Mouse (Mus musculus) adrenal gland, adult (tissue): ENCODE measurements around the gene Pf4.

Source experiments
- DNase-seq, 2 experiments: peaks; one replicate each; pipeline ENCODE4 v3.0.0; 2022 to 2023; ENCODE audit warnings: low spot score in 1 of 2; ENCODE audit not compliant: inconsistent age in 2 of 2

Pf4 gene

DNA sequence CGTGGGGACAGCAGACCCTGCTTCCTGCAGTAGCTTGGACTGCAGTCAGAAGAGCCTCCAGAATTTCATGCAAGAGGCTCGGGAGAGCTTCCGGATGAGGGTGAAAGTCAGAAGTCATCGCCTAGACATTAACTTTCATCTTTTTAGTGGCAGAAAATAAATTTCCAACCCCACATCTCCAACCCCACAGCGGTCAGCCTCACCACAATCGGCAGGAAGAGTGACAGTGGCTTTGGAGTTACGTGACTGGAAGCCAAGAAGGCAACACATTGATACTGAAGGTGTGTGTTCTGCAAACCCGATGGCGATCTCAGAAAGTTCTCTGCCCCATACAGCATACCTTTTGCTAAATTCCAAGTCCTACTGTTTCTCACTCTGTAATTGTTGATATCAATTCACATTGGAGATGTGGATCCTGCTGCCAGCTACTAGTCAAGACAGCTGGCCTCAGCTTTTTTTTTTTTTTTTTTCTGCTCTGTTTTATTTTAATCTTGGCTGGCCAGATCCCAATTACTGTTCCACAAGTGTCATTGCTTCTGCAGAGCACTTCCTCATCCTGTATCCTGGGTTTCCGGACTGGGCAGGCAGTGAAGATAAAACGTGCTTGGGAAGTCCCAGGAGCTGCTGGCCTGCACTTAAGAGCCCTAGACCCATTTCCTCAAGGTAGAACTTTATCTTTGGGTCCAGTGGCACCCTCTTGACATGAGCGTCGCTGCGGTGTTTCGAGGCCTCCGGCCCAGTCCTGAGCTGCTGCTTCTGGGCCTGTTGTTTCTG is at the start of gene Pf4:
Pf4 (plus strand) TSS at position 556 of the 774 bp plus-strand sequence.
- peak; percentile 27 to 51 for DNase-seq

DNA sequence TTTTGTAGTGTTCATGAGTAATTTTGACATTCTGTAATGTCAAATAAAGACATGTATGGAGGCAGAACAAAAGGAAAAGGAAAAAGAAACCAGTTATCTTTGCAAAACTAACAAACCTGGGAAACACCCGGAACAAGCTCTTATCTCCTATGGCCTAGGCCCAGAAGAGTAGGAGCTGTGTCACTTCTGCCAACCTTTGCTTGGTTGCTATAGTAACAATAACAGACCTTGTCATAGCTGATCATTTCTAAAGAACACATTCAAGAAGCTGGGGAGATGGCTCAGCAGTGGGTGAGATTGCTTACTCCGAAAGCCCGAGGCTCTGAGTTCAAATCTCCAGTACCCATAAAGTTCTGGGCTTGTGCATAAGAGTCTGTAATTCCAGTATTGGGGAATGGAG is 49.6 kb upstream of the Pf4 start:
- no peak for DNase-seq

DNA sequence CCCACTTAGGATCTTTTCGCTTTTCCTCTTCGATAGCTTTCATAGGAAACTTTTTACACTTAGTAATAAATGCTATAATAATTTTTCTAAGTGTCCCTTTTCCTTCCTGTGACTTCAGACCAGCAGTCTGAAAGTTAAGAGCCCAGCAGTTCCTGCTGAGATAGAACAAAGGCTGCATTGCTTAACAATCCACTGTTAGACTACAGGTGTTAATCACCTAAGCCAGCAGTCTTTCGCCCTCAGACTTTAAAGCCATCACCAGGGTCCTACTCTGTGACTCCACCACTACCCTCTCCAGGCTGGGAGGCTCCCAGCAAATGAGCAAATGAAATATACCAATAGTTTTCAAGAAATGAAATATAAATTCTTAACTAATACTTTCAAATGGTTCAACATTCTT is 44.0 kb upstream of the Pf4 start:
- DNase-seq, result no peak

DNA sequence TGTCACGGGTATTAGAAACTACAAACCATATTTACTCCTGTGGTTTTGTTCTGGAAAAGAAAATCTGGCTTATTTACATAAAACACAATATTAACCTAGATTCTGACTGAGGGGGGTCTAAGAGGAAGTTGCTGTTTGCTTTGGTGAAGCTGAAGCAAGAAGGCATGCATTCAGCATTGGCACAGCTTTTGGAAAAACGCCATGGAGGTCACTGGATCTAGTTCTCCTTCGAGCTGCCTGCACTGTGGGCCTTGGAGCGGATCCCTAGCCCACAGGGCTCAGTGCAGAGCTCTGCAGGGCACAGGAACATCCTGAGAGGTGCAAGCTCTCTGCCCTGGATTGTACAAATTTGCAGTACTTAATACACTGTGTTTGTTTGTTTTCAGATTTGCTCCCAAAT is 40.8 kb upstream of the Pf4 start:
- peak in 1 of 2 experiments; percentile 33 for DNase-seq

DNA sequence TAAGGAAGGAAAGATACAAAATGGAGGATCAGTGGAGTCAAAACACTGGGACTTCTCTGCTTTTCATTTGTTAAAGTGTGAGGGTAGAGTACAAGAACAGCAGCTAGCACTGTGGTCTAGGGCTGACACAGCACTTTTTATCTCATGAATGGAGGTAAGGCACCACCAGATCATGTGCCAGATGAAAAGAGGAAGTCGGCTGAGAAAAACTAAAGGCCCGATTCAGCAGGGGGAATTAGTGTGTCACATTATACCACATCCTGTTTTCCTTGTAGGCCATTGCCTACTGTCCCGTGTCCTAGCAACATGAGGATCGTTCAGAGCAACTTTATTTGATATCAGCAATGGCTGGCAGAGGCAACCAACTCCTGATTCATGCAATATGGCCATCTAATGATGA is 30.2 kb upstream of the Pf4 start:
- no peak for DNase-seq

DNA sequence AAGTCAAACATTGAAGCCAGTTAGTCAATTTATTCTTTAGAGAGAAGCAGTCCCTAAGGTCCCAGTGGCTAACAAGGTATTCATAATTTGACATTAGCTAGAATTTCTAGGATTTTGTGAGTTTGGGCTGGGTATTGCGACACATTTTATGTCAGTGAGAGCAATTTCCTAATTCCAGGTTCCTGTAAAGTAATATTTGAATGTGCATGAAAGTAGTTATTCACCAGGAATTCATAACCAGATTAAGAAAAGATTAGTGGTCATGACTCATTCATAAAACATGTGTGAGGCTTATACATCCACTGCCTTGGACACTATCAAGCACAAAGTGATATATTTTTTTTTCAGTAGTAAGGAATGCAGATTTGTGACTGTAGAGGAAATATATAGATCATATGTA is 18.3 kb upstream of the Pf4 start:
- no peak for DNase-seq

DNA sequence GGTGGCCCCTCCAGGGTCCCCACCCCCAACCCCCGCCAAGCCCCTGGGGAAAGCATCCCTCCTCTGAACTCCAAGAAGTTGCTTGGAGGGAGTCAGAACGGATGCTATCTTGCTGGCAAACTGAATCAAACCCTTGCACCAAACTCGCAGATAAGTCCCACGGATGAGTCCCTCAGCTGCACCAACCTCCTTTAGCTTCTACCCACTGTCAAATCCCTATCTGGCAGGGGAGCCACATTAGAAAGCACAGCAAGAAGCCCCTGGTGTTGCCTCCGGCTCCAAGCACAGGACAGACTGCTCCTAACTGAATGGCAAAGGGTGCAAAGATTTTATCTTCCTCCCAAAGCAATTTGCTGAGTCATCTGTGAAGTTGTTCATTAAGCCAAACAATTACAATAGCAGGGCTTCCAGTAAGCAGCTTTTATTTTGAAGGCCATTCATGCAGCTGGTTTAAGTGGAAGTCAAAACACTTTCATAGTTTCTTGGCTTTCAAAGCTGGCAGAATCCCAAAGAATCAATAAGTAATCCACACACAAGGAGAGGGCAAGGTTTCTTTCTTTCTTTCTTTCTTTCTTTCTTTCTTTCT is 14.1 kb upstream of the Pf4 start:
- DNase-seq, result peak in 1 of 2 experiments; percentile 30

DNA sequence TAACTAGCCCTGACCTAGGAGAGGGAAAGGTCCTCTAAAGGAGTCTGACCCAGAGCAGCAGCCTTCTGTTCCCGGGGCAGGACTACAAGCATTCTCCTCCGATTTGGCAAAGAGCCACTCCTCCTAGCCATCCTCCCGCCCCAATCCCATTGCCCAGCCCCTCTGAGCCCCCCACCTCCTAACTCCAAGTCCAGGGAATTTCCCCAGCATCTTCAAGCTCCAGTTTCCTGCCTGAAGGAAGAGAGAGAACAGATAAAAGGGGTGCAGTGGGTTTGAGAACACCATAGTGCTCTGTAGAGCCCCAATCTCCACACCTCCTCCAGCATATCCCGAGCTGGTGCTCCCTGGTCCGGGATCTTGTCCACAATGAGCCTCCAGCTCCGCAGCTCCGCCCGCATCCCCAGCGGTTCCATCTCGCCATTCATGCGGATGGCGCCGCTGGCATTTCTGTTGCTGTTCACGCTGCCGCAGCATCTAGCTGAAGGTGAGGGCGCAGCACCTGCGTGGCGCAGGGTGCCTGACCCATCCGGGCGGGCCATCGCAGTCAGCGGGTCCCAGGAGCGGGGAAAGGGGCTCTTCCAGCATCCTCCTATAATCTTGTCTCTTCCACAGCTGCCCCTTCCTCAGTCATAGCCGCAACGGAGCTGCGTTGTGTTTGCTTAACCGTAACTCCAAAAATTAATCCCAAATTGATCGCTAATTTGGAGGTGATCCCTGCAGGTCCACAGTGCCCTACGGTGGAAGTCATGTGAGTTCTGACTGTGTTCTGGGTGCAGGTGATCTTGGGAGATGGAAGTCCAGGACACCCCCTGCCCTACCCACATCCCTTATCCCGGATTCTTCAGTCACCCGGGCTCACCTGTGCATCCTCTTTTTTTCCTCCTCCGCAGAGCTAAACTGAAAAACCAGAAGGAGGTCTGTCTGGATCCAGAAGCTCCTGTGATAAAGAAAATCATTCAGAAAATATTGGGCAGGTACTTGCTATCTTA is 12.9 kb upstream of the Pf4 start, which contains the start of gene Cxcl5:
Cxcl5 (plus strand) TSS at position 284 of the 989 bp plus-strand sequence.
- no peak for DNase-seq

DNA sequence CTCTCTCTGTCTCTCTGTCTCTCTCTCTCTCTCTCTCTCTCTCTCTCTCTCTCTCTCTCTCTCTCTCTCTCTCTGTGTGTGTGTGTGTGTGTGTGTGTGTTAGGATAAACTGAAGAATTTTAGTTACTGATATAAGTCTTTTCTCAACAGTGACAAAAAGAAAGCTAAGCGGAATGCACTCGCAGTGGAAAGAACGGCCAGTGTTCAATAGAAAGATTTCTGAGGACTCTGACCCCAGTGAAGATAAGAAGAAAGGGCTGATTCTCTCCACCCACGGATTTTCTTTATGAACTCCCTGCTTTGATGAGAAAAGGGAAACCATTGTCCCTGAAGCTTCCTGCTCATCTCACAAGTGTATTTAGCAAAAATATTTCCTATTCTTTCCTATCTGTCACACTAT is 11.9 kb upstream of the Pf4 start:
- no peak for DNase-seq

DNA sequence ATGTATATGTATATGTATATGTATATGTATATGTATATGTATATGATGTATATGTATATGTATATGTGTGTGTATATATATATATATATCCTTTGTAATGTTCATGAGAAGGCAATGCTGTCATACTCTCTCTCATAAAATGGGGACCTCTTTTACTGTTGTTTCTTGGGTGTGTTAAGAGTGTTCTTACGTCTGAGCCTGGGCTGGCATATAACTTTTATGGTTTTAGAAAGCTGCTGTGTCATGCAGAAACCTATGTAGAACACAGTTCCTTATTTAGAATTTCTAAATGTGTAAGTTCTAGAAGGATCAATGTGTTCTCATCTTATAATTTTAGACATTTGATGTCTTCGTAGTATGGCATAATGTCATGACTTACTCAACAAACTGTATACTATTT is 11.4 kb upstream of the Pf4 start:
- no peak for DNase-seq

DNA sequence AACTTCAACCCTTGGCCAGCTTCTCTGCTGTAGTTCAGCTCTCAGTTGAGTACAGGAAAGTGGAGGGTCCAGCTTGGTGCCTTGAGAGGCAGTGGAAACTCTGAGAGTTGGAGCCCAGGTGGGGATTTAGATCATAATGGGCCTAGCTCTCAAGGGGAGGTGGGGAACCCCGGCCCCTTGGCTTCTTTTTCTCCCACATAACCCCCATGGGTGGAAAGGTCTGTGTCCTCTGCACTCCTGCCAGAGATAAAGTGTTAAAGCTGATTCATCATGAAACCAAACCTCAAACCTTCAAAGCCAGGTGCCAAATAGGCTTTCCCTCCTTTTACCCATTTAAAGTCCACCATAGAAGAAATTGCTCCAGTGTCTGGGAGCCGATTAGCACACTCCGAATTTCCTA is 10.4 kb upstream of the Pf4 start:
- DNase-seq, result no peak

DNA sequence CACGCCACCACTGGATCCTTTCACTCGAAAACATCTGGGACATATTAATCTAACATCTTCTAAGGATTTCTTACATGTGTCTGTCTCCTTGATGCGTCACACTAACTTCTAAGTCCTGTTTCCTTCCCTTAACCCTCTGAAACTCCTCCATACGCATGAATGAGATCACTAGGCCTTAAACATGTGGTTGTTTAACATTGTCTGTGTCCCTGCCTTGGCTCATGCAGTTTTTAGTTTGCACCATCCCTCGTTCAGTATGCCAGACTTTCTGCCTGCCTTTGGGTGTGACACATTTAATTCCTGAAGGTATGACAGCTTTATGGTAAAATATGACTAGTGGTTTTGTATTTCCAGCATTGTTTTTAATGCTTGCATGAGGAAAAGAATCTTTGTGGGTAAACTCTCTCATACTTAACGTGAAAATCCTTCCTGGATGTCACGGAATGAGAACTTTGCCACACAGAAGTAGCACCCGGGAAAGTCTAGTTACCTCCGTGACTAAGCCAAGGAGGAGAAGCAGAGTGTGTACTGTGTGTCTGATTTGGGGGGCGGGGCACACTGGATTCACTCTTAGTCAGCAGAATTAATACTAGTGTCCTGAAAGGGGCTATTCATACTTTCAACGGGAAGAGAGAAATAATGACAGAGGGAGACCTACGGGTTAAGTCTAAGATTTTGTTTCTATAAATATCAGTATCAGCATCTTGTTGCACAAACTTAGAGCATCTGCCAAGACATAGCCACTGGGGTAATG is 8.1 kb upstream of the Pf4 start:
- DNase-seq, result no peak

DNA sequence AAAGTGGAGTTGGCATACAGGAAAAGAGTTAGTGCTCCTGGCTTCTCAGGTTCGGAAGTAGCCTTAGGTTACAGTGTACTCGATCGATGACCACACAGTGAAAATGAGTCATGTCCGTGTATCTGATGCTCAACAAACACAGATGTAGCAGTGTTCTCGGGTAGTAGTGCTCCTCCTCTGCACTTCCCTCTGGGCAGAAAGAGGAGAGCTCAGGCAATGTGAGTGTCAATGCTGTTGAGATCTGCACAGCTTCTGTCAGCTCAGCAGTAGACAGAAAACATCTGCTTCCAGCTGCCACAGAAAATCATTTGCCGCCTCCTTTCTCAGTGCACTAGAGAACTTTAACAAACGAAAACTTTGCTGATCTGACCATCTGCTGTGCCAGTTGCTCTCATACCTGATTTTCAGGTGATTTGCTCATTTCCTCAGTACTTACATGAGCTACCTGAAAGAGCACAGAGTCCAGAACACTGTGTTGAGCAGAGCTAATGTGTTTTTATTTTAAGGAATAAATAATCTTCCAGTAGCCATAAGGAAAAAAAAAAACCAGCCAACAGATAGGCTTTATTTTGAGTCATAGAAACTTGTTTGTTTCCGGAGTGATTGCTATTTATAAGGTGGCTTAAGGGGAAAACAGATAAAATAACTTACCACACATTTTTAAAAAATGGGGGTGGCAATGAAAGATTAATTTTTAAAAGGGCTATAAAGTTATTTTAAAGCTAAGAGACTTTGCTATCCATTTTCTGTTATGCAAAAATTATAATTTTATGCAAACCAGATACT is 6.2 kb upstream of the Pf4 start:
- DNase-seq, result no peak

DNA sequence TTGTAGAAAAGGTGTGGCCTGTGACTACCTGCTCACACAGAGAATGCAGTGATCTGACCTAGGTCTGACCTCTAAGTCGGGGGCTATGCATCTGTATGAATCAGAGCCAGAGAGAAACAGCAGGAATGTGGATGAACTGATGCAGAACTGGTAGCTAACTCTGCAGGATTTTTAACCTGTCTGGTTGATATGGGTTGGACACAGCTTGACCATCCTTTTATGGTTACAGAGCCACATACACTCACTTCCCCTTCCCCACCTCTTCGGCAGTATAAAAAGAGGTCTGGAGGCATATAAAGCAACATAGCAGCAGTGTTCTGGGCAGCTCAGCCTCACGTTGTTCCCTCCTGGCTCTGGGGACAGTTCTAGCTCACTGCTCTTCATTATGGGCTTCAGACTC is 4.0 kb upstream of the Pf4 start, which contains the start of gene Ppbp:
Ppbp (plus strand) TSS at position 301 of the 400 bp plus-strand sequence.
- no peak for DNase-seq

DNA sequence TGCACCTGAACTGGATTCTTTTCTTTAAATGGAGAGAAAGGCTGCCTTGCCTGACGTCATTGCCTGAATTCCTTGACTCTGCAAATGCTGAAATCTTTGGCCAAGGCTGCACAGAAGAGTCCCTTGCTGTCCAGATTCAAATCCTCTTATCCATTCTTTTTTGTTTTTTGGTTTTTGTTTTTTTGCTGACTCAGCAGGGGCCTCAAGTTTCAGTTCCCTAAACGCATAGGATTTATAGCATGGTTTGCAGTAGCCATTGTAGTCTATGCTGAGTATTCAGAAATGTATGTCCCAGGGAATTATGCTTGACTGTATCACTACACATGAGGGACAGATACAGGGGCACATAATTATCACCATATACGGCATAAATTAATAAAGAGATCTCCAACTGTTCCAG is 866 bp upstream of the Pf4 start:
- DNase-seq, result no peak

DNA sequence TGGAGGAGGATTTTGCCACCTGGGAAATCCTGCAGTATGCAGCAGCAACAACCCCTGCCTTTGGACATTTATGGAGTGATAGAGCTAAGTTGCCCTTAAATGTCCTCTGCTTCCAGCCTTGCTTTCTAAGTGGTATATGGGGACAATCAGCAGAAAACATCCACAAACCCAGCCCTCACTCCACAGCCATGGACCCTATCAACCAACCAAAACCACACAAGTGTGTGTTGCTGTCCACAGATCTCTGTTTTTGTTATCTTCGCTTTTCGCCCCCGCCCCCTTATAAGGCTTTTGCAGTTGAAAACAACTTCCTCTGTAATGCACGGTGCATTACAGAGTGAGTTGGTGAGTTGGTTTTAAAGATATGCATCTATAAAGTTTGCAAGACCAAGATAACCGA is 3.3 kb downstream of the Pf4 start:
- no peak for DNase-seq

DNA sequence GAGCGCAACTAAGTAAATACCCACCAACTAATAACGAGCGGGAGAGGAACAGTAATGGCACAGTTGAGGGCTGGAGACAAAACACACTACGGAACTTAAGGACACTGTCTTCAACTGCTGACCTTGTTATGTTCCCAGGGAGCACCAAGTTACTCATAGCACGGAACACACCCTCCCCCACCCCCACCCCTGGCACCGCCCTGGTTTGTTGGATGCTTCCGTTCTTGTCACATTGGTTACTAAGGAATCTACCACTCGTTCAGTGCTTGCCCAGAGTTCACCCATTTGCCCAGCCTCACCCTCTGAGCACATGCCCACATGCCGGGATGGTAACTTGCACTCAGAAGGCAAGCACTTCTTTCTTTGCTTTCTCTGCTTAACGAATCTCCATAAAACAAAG is 5.4 kb downstream of the Pf4 start:
- DNase-seq, result no peak

DNA sequence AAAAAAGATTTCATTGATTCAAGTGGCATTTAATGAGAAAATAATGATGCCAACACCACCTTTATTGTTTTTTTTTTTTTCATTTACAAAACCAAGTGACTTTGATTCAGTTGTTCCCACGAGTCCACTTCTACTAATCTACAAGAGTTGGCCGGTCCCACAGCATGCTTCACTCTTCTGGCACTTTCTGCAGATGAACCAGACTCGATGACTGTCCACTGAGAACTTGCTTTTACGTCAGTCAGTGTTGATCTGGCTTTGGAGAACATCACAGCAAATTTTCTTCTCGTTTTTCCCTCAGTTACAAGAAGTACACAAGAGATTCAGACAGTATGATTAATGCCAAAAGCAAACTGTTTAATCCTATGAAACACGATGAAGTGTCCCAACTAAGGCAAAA is 6.6 kb downstream of the Pf4 start:
- no peak for DNase-seq

DNA sequence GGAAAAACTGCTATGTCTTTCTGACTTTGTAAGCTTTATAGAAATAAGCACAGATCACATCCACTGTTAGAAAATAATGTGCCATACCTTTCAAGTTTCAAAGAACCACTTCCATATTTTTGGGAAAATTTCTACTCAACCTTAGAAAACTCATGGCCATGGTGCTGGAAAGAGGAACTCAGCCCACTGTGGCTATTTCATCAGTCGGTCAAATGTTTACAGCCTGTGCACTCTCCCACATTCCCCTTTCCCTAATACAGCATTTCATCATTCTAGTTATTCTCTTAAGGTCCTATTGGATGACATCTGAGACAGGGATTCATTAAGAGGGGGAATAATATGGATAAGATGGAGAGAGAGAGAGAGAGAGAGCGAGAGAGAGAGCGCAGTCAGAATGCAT is 11.5 kb downstream of the Pf4 start:
- DNase-seq, result no peak
